Mouse (Mus musculus) bone marrow macrophage, adult 2 months (primary cell): ENCODE measurements at regions not wholly inside any gene's neighbourhood (a gene's known extent, or its start where the extent isn't known, plus 50 kb on each side); places are given as distances from the start of the nearest gene placed in this dataset.

Experiments
- CTCF ChIP-seq: IDR thresholded peaks from 2 replicates; pipeline ENCODE4 v1.5.1; 2012; ENCODE audit warnings: low read depth, mild to moderate bottlenecking, low read length, moderate library complexity
- POLR2A ChIP-seq: IDR thresholded peaks from 2 replicates; pipeline ENCODE4 v1.6.1; 2012; ENCODE audit warnings: mild to moderate bottlenecking, low read depth, low read length, borderline replicate concordance

DNA sequence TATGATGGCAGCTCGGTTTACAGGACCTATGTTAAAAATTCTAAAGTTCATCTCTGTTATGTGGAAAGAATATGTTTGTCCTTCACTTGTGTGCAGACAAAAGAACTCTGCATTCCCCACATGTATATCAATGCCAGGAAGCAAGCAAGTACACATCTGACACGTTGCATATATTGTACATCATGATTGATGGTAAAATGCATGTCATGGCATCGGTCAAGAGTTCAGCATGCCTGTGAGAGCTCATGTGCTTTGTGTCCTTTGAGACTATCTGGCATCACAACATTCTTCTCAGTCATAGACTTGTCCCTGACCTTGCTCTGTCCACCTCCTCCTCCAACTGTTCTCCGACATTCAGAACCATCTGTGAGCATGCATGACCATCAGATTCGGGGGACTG, 465.6 kb upstream of the N6amt1 start:
- no peak for TF ChIP-seq CTCF
- TF ChIP-seq POLR2A: no peak
